Mouse (Mus musculus) E14TG2a.4 (cell line): ENCODE data around the gene Ctnna3.

Source experiments
- CTCF ChIP-seq: conservative IDR thresholded peaks from 2 replicates; pipeline ENCODE4 v1.5.1; 2014; ENCODE audit warnings: low read length
- POU5F1 ChIP-seq: IDR thresholded peaks from 2 replicates; pipeline ENCODE4 v1.6.1; 2014; ENCODE audit warnings: low read length, borderline replicate concordance

- TF ChIP-seq CTCF: no peak
- no peak for TF ChIP-seq POU5F1
Observed at GRCm38 (mm10) chr10:64224007-64224406, 794.1 kb downstream of the Ctnna3 start.
